Mouse (Mus musculus): ENCODE measurements around the gene Pde10a.

DNA sequence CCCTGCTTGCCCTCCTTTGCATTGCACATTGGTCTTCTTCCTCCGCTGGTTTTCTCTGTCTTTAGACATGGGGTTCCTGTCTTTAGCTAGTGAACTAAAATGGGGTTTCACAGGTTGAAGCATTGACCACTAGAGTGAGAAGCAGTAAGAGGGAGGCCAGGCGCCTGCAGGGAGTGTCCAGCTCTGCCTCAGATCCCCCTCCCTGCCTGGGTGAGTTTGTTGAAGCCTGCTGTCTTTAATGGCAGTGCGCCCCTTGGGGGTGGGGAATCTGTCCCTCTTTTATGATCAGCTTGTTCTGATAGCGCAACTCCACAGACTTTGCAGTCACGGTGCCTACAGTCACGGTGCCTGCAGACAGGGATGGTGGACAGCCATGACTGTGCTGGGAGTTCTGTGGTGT, 96.7 kb downstream of the Pde10a start:
- TF ChIP-seq CTCF (conservative IDR thresholded peaks at IDR 0.05; ENCODE audit: low read length) = no peak
- no peak for TF ChIP-seq POU5F1 (IDR thresholded peaks at IDR 0.05; ENCODE audit: borderline replicate concordance, low read length)
